Comparison of ENCODE assay signal across 23 mouse cellular contexts in genomic region chrX:8000546-8001192, GRCm38 (mm10). TPM values are rescaled to one million over a fixed set of nuclear protein-coding genes. Genes with fewer than 3 reads are reported as not detected.
A peak's percentile ranks its signal among the peaks of the same experiment; 100 is the strongest.
DNase-seq lines count a peak whose midpoint lies in the region; ATAC-seq and TF ChIP-seq lines count a peak whose summit lies in the region.
"Had no signal": no experiment of that assay in that cellular context is flagged by ENCODE, and none has a peak within 500 bp of the region (broad histone marks: within the 10 kb centered on the region; RNA-seq: fewer than 3 reads in every experiment).

No protein-coding gene starts in this region.

- DNase-seq in adrenal gland, adult 2 months, result peak; percentile 54
- no peak for DNase-seq in adrenal gland, postnatal 4 days (ENCODE audit: low spot score in 2 of 2)
- DNase-seq in adrenal gland, postnatal 10 days, result peak; percentile 13
- peak; percentile 14 for DNase-seq in fibroblast of lung, adult 2 months (ENCODE audit: low read depth)
- peak; percentile 16 for DNase-seq in stomach, postnatal 0 days (ENCODE audit: low spot score)
- no peak for DNase-seq in layer of hippocampus, adult 9-10 months (ENCODE audit: low spot score)
- no peak for DNase-seq in retina, embryonic 14.5 days (ENCODE audit: low spot score)
- no peak for DNase-seq in midbrain, postnatal 0 days (ENCODE audit: low spot score)
- DNase-seq: B cell, adult 2 months; cerebellum, adult 8-10 months; heart, adult 2 months; heart, postnatal 14 days; layer of hippocampus, adult 9-11 months; midbrain, embryonic 14.5 days; thymus, postnatal 36 days had no signal

- H3K4me1 ChIP-seq in stomach, postnatal 0 days (replicated peaks; ENCODE audit: control insufficient read depth, insufficient read depth), result no peaks in the 10 kb centered on the region
- H3K4me1 ChIP-seq in midbrain, postnatal 0 days (ENCODE audit: insufficient read depth, low read length), result no peaks in the 10 kb centered on the region
- H3K4me1 ChIP-seq: kidney, embryonic 15.5 days; neural tube, embryonic 12.5 days had no signal

- no peak for TF ChIP-seq EP300 in stomach, postnatal 0 days (optimal IDR thresholded peaks at IDR 0.05)

- no peak overlapping the region for H3K9ac ChIP-seq in stomach, postnatal 0 days (ENCODE audit: low read length)
- no peak overlapping the region for H3K9ac ChIP-seq in midbrain, postnatal 0 days (replicated peaks; ENCODE audit: low read length, poor library complexity, severe bottlenecking)
- H3K9ac ChIP-seq: kidney, embryonic 15.5 days; neural tube, embryonic 12.5 days had no signal

- WGBS in stomach, postnatal 0 days, result 54% methylated on average over 3 of the region's 3 CpGs
- 75% methylated on average over 3 of the region's 3 CpGs for WGBS in midbrain, postnatal 0 days

- H3K36me3 ChIP-seq in stomach, postnatal 0 days (ENCODE audit: control insufficient read depth, insufficient read depth, low read length), result no peaks in the 10 kb centered on the region
- H3K36me3 ChIP-seq in midbrain, postnatal 0 days (ENCODE audit: insufficient read depth, low read length), result no peaks in the 10 kb centered on the region
- H3K36me3 ChIP-seq: kidney, embryonic 15.5 days; neural tube, embryonic 12.5 days had no signal

- no peak overlapping the region for H3K4me3 ChIP-seq in stomach, postnatal 0 days (ENCODE audit: low read depth, low read length)
- no peak overlapping the region for H3K4me3 ChIP-seq in midbrain, postnatal 0 days (ENCODE audit: low read depth, low read length)
- H3K4me3 ChIP-seq: heart, adult 2 months; kidney, embryonic 15.5 days; neural tube, embryonic 12.5 days had no signal

- no peak overlapping the region for H3K27ac ChIP-seq in stomach, postnatal 0 days (replicated peaks)
- H3K27ac ChIP-seq in midbrain, postnatal 0 days (ENCODE audit: low read depth, low read length), result no peak overlapping the region
- H3K27ac ChIP-seq: heart, adult 2 months; kidney, embryonic 15.5 days; macrophage; neural tube, embryonic 12.5 days had no signal

- TF ChIP-seq CTCF in stomach, postnatal 0 days (IDR thresholded peaks at IDR 0.05; ENCODE audit: low read depth), result no peak
- no peak for TF ChIP-seq CTCF in midbrain, postnatal 0 days (IDR thresholded peaks at IDR 0.05)

- H3K27me3 ChIP-seq in stomach, postnatal 0 days (ENCODE audit: control insufficient read depth, insufficient read depth, low read length), result no peaks in the 10 kb centered on the region
- H3K27me3 ChIP-seq in midbrain, postnatal 0 days (ENCODE audit: insufficient read depth, low read length), result no peaks in the 10 kb centered on the region
- H3K27me3 ChIP-seq: kidney, embryonic 15.5 days; neural tube, embryonic 12.5 days had no signal

- ATAC-seq in stomach, postnatal 0 days (ENCODE audit: low FRiP score, low TSS enrichment), result no peak
- ATAC-seq in midbrain, postnatal 0 days (ENCODE audit: low FRiP score), result no peak

- H3K4me2 ChIP-seq in stomach, postnatal 0 days (replicated peaks; ENCODE audit: low read depth), result no peak overlapping the region
- H3K4me2 ChIP-seq in midbrain, postnatal 0 days (ENCODE audit: low read depth, low read length, poor library complexity, severe bottlenecking), result no peak overlapping the region
- H3K4me2 ChIP-seq: kidney, embryonic 15.5 days; neural tube, embryonic 12.5 days had no signal

- no peaks in the 10 kb centered on the region for H3K9me3 ChIP-seq in stomach, postnatal 0 days (ENCODE audit: control insufficient read depth, low read length)
- H3K9me3 ChIP-seq in midbrain, postnatal 0 days (ENCODE audit: low read length), result no peaks in the 10 kb centered on the region
- H3K9me3 ChIP-seq: kidney, embryonic 15.5 days; neural tube, embryonic 12.5 days had no signal

RNA-seq across cellular contexts. Expression of gene Glod5, which starts 17.6 kb away (rescaled TPM):
- total RNA-seq in adrenal gland, adult 2 months (2021), result not detected
- polyA plus RNA-seq in adrenal gland, adult 2 months (2012; rRNA removed), result not detected in 2 replicates
- 1 to 10 TPM in 1 of 2 experiments, not detected in 1; 1.1 TPM for total RNA-seq in adrenal gland, postnatal 4 days (2021)
- total RNA-seq in adrenal gland, postnatal 10 days (2021), result under 1 TPM in 1 of 2 experiments, not detected in 1; 0.84 TPM
- 6.0 and 7.5 TPM in 2 replicates for polyA plus RNA-seq in stomach, postnatal 0 days (2015; fragmentation: Nextera tagmentation; extraction: Ambion mirVana)
- 2.4 TPM in 1 of 2 replicates, not detected in the other for total RNA-seq in midbrain, postnatal 0 days (2014; rRNA removed)
- polyA plus RNA-seq in midbrain, postnatal 0 days (2015; fragmentation: Nextera tagmentation; extraction: Ambion mirVana), result 0.81 and 1.1 TPM in 2 replicates
- total RNA-seq: gastrocnemius, adult 18-20 months; heart, adult 2 months; heart, postnatal 14 days; liver, adult 2 months had no signal
- polyA plus RNA-seq: embryonic facial prominence, embryonic 11.5 days; forebrain, embryonic 11.5 days; heart, adult 2 months; kidney, embryonic 15.5 days; liver, adult 2 months; macrophage; midbrain, embryonic 14.5 days; neural tube, embryonic 12.5 days had no signal

RNA-seq across cellular contexts. Expression of gene Gata1, which starts 22.8 kb away (rescaled TPM):
- under 1 TPM in 1 of 2 experiments, not detected in 1; 0.48 TPM for total RNA-seq in adrenal gland, adult 2 months (2021)
- polyA plus RNA-seq in adrenal gland, adult 2 months (2012; rRNA removed), result 0.12 and 1.7 TPM in 2 replicates
- 1 to 10 TPM; 2.0 to 3.4 TPM for total RNA-seq in adrenal gland, postnatal 4 days (2021)
- 1 to 10 TPM; 1.2 to 2.5 TPM for total RNA-seq in adrenal gland, postnatal 10 days (2021)
- 0.07 and 0.28 TPM in 2 replicates for polyA plus RNA-seq in stomach, postnatal 0 days (2015; fragmentation: Nextera tagmentation; extraction: Ambion mirVana)
- not detected in 2 replicates for total RNA-seq in midbrain, postnatal 0 days (2014; rRNA removed)
- not detected in 2 replicates for polyA plus RNA-seq in midbrain, postnatal 0 days (2015; fragmentation: Nextera tagmentation; extraction: Ambion mirVana)
- total RNA-seq: gastrocnemius, adult 18-20 months; heart, postnatal 14 days; left cerebral cortex, postnatal 10 days had no signal
- polyA plus RNA-seq: liver, adult 2 months; midbrain, embryonic 14.5 days had no signal

RNA-seq across cellular contexts. Expression of gene Hdac6, which starts 53.0 kb away (rescaled TPM):
- total RNA-seq in adrenal gland, adult 2 months (2021), result 10 to 100 TPM; 13.3 to 16.1 TPM
- 23.2 and 25.2 TPM in 2 replicates for polyA plus RNA-seq in adrenal gland, adult 2 months (2012; rRNA removed)
- 10 to 100 TPM; 29.9 to 38.9 TPM for total RNA-seq in adrenal gland, postnatal 4 days (2021)
- total RNA-seq in adrenal gland, postnatal 10 days (2021), result 10 to 100 TPM; 17.9 to 19.2 TPM
- polyA plus RNA-seq in stomach, postnatal 0 days (2015; fragmentation: Nextera tagmentation; extraction: Ambion mirVana), result 6.2 and 6.7 TPM in 2 replicates
- total RNA-seq in midbrain, postnatal 0 days (2014; rRNA removed), result 103 and 111 TPM in 2 replicates
- 65.5 and 68.3 TPM in 2 replicates for polyA plus RNA-seq in midbrain, postnatal 0 days (2015; fragmentation: Nextera tagmentation; extraction: Ambion mirVana)

Comparison
In these comparisons a context has a peak if more than half of its experiments do, and no peak if none do; other contexts are left out.
1. DNase-seq: peak in adrenal gland, adult 2 months (single experiment), adrenal gland, postnatal 10 days (single experiment), fibroblast of lung, adult 2 months (single experiment) and stomach, postnatal 0 days (single experiment); none in adrenal gland, postnatal 4 days (0 of 2), layer of hippocampus, adult 9-10 months (single experiment), retina, embryonic 14.5 days (single experiment) and midbrain, postnatal 0 days (single experiment).